Mouse (Mus musculus) cerebellum, adult (tissue): ENCODE data around the gene Kcnn3.

Experiments used
- ATAC-seq: cut with Nextera tagmentation; 2 replicates; pipeline ENCODE4 v1.9.2; 2017; ENCODE audit warnings: mild to moderate bottlenecking, moderate library complexity, mixed read lengths; ENCODE audit not compliant: insufficient number of reproducible peaks, low FRiP score, low TSS enrichment

The Kcnn3 gene

GRCm38 (mm10) chr3:89605235-89605634, 85.3 kb downstream of the Kcnn3 start:
- ATAC-seq, result no peak

DNA sequence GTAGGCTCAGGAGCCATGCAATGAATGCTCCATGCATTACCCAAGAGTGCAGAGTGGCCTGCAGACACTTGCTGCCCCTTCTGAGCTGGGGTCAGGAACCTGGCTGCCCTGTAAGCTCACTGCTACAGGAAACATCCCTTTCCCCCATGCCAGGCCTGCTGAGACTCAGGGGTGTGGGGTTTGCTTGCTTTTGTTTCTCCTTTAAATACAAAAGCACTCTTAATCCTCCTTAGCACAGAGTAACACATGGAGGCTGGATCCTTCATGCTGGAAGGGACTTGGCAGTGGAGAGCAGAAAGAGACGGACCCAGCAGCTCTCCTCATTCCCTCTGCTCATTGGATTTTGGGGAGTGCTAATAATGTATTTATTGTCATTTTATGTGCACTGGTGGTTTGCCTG, 87.4 kb downstream of the Kcnn3 start:
- ATAC-seq, result no peak

DNA sequence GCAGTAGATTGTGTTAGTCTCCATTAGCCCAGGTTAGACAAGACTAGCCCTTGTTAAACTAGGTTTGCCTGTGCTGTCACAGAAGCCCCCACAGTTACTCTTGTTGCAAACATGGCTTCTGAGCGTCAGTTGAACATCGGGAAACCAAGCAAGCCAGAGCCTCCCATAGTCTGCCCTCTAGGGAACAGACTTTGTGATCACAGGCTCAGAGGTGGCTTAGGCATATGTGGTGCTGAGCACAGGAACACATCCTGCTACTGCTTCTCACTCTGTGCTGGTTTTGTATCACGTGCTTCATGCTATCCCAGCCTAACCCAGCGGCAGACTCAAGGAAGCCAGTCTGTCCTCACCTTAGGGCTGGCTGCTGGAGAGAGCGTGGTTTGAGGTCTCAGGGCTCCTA, 92.1 kb downstream of the Kcnn3 start:
- ATAC-seq, result no peak

DNA sequence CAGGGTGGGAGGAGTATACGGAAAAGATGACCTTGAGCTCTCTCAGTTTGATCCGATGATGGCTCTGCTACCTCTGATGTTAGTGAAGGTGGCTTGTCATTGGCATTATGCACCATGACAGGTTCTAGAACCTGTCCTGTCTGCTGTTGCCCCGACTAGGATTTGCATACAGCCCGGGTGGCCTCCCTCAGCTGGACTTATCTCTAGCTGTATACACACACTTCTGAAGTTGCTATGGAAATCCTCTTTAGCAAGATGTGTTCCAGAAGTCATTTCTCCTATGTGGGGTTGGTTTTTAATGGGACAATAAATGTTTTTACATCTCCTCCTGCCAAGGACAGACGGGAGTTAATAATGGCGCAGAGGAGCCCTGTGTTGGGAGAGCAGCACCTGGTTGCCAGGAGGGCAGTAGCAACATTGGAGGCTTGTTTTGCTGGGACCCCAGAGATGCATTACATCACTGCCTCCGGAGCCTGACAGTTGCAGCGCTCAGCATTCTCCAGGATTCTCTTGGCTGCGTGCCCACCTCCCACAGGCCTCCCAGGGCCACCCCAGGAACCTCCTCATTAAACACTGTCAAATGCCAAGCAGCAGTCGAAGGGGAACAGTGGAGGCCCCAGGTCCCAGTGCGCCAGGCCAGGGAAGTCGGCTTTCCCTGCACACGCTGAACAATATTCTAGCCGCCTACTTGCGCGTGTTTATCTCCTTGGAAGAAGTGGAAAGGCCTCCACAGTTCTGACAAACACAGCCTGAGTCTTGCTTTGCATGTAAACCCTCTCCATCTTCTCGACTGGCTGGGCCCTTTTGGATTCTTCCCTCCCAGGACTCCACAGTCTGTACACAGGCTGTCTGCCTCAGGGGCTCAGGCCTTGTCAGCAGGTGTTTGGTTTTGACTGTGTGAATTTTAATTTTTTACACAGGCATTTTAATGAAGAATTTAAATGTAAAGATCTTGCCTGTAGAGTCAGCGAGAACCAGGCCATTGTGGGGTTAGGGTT, 93.9 kb downstream of the Kcnn3 start:
- ATAC-seq, result no peak

GRCm38 (mm10) chr3:89616861-89617260, 96.9 kb downstream of the Kcnn3 start:
- no peak for ATAC-seq

GRCm38 (mm10) chr3:89617360-89617759, 97.4 kb downstream of the Kcnn3 start:
- no peak for ATAC-seq

- ATAC-seq, result no peak
Measured at GRCm38 (mm10) chr3:89622825-89623224, 102.9 kb downstream of the Kcnn3 start.

DNA sequence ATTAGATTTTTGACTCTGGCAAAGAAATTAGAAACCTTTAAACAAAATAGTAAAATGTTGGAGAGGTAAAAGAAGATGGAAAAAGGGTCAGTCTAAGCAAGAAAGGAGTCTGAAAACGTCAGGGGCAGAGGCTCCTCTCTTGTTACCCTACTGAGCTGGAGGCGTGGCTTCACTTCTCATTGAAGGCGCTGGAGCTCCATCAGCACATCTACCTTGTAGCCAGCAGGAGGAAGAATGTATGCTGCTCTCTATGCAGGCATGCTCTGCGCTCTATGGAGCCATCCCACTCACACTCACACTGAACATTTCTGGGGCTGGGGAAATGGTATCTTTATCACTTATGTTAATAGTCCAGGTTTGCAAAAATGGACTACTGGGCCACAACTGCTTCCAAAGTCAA, 103.6 kb downstream of the Kcnn3 start:
- no peak for ATAC-seq

DNA sequence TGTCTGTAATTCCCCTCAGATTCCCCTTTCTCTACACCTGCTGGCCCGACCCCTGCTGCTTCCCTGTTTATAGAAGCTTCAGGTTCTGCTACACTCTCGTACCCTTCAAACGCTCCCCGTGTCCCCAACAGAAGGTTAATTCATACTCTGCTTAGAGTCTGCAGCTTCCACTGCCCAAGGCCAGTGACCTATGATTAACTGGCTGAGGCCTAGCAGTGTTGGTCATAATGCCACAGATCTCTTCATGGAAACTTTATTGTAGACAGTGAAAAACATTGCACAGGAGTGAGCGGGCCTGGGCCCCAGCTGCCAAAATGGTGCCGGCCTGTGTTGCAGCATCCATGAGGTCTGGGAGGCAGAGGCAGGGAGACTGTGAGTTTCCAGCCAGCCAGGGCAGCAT, 104.0 kb downstream of the Kcnn3 start:
- ATAC-seq, result no peak

GRCm38 (mm10) chr3:89624814-89625445, 105.0 kb downstream of the Kcnn3 start:
- no peak for ATAC-seq

GRCm38 (mm10) chr3:89626556-89626955, 106.6 kb downstream of the Kcnn3 start:
- no peak for ATAC-seq

- ATAC-seq, result no peak
Measured at GRCm38 (mm10) chr3:89629811-89630210, 109.8 kb downstream of the Kcnn3 start.

DNA sequence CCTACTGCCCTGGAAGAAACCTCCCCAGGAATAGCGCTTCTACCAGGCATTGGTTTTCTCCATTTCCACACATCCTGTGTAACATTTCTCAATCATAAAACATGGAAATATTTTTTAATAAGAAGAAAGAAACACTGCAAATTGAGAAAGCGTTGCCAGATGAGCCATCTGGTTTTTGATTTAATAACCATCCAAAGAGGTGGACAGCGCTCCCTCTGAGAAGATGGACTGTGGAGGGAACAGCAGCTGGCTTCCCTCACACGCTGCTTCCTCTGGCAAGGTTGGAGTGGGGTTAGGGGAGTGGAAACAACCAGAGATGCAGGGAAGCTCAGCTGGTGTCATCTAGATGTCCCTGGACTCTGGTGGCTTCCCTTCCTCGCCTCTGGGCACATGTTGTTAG, 111.8 kb downstream of the Kcnn3 start:
- ATAC-seq, result no peak

DNA sequence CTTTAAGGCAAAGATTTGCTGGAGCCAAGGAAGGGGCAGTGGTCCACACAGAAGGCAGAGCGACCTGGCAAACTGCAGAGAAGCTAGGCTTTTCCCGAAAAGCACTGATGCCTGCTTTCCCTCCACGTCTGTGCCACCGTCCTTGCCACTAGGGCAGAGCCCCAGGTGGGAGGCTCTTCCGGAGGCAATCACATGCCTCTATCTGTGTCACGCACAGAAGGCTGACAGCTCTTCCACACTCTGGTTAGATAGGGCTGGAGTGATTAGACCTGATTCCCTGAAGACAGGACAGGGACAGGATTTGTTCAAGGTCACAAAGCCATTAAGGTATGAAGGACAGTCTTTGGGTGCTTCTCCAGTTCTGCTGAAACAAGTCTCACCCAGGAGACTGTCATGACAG, 113.6 kb downstream of the Kcnn3 start:
- ATAC-seq, result no peak

DNA sequence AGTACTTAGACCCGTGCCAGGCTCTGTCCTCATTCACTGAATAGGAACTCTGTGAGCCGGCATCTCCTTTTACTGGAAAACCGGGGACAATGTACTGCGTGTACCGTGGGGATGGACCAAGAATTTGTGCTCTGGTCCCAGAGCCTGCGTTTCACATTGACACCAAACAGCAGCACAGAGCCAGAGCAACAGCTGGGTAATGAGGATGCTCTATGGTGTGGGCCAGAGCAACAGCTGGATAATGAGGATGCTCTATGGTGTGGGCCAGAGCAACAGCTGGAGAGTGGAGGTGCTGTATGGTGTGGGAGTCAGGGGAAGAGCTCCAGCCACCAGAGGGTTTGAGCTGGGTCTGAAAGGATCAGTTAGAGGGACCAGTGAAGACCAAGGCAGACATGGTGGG, 114.0 kb downstream of the Kcnn3 start:
- no peak for ATAC-seq

DNA sequence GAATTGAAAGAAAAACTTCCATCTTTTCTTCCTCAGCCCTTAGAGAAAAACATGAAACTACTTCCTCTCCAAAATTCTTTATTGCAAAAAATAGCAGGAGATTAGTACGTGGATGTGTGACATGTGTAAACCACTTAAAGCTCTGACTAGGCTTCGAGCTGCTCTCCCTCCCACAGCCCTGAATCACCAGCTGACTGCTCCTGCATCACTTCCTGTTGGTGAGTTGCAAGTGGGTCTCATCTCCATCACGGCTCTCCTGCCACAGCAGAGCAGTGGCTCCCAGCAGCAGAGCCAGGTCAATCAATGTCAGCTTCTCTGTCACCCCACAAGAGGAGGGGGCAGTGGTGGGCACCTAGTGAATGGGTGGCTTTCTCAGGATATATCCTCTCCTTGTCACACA, 120.8 kb downstream of the Kcnn3 start:
- no peak for ATAC-seq

DNA sequence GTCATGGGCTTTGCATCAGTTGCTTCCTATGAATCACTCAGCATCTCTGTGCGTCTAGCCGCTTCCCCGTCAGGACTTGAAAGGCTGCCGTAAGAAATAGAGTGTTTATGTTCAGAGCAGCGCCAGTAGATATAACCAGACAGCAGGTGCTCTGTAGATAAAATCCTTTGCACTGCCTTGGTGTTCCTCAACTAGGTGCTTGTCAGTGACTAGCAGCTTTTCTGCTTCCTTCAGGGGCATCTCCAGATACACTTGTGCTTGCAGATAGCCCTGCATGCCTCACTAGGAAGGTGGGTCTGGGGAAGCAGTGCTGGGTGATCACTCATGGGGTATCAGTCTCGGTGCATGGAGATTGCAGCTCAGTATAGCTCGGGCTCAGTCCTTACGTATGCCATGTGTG, 123.4 kb downstream of the Kcnn3 start:
- no peak for ATAC-seq

GRCm38 (mm10) chr3:89646813-89647255, 126.9 kb downstream of the Kcnn3 start:
- ATAC-seq, result no peak

DNA sequence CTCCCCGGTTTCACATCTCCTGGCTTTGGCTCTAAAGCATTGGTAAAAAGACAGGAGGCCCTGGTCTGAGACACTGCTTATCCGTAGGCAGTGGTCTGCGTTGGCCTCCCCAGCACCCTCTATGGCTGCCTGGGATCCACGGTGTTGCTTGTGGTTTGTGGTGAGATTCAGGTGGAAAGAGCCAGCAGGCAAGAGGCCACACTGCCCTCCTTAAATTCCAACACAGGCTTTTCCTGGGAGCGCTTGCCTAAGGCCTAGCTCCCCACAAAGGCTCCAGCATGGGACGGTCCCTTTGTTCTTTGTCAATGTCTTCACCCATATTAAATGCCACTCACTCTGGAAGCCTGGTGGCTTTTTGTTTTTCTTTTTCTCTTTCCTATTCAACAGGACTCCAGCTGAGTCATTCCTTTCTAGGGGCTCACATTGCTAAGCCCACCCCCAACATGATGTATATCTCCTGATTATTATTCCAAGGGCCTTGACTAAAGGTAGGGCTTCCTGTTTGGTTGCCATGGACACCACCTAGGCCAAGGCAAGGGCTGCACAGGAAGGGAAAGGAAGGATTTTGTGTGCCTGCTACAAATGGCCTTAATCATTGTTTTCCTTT, 127.4 kb downstream of the Kcnn3 start:
- no peak for ATAC-seq

GRCm38 (mm10) chr3:89649890-89650289, 129.9 kb downstream of the Kcnn3 start:
- ATAC-seq, result no peak

DNA sequence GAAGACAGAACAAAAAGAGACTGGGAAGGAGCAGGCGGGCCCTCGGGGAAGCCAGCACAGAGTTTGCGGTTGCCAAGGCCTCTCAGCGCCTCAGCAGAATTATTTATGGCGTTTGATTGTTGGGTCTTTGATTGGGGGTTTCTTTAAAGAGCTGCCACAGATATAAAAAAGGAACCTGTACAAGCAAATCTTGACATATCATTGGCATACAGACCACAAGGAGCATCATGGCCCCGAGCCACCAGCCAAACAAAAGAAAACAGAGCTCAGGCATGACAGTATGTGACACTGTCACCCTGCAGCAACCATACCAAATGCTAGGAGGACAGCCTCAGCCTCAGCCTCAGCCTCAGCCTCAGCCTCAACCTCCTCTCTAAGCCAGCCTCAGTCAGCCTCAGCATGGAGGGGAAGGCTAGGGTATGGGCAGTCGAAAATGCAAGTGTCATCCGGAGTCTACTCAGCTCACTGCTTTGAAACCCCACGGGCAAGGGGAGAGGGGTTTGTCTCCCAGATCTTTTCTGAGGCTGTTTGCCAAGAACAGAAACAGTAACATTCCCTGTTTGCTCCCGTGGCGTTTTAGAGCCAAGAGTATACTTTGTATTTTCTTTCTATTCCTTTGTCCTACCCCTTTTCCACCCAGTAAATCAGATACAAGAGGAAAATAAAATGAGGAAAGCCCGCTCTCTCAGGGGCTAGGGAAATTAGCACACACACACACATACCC, 133.4 kb downstream of the Kcnn3 start:
- ATAC-seq, result no peak
